Mouse (Mus musculus): ENCODE results near the gene Zfp54. TPM values are rescaled to one million over a fixed set of nuclear protein-coding genes. Genes with fewer than 3 reads are reported as not detected.
"Not testable (repeated sequence)": the region's sequence is repeated elsewhere in the genome, so short reads cannot be mapped to it uniquely, and the experiment has no call there.

Zfp54 gene
- polyA plus RNA-seq, 1 experiment from 2014 or later, result 6.9 TPM

- H3K4me3 ChIP-seq (ENCODE audit: low read depth, low read length), result no peak overlapping the region
- no peak overlapping the region for H3K9ac ChIP-seq (replicated peaks; ENCODE audit: low read depth, low read length)
- no peaks in the 10 kb centered on the region for H3K4me1 ChIP-seq (ENCODE audit: control insufficient read depth, insufficient read depth, low read length)
- no peaks in the 10 kb centered on the region for H3K27me3 ChIP-seq (ENCODE audit: control insufficient read depth, insufficient read depth, low read length)
- no peak overlapping the region for H3K27ac ChIP-seq (ENCODE audit: low read length)
- peaks cover 34% of the 10 kb centered on the region for H3K36me3 ChIP-seq (ENCODE audit: control insufficient read depth, insufficient read depth, low read length)
- ATAC-seq (ENCODE audit: insufficient number of reproducible peaks, insufficient read depth, low FRiP score, low read depth), result no peak
- no peak overlapping the region for H3K4me2 ChIP-seq (replicated peaks; ENCODE audit: low read depth, low read length)
- H3K9me3 ChIP-seq (ENCODE audit: control insufficient read depth, low read depth, low read length), result no peaks in the 10 kb centered on the region
- 92% methylated on average over 5 of the region's 5 CpGs for WGBS
These were observed 40.5 kb downstream of the Zfp54 start for GRCm38 (mm10) chr17:21463550-21463949.

DNA sequence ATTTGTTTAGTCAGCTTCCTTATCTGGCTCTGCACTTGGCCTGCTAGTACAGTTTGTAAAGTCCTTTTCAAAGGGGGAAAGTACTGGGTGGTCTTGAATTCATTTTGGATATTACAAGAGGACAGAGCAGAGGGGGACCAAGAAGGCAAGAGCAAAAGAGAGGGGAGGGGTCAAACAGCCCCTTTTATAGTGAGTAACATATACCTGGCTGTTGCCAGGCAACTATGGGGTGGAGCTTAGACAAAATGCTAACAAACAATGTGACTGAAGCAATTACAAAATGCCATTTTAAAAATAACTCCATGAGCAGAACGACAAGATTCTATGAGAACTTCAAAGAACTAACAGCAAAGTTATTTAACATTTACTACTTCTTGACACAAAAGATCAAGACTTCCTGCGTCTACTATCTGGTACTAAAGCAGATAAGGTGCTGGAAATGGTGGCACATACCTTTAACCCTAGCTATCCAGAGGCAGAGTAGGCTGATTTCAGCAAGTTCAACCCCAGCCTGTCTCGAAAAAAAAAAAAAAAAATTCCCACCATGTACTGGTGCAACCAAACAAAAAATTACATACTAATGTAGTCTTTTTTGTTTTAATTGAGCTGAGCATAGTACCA is 49.1 kb downstream of the Zfp54 start:
- no peak overlapping the region for H3K4me2 ChIP-seq (replicated peaks; ENCODE audit: low read depth, low read length)
- no peaks in the 10 kb centered on the region for H3K36me3 ChIP-seq (ENCODE audit: control insufficient read depth, insufficient read depth, low read length)
- no peak overlapping the region for H3K27ac ChIP-seq (ENCODE audit: low read length)
- H3K9ac ChIP-seq (replicated peaks; ENCODE audit: low read depth, low read length), result no peak overlapping the region
- no peaks in the 10 kb centered on the region for H3K27me3 ChIP-seq (ENCODE audit: control insufficient read depth, insufficient read depth, low read length)
- WGBS, result 58% methylated on average over 3 of the region's 3 CpGs
- H3K4me3 ChIP-seq (ENCODE audit: low read depth, low read length), result no peak overlapping the region
- no peaks in the 10 kb centered on the region for H3K9me3 ChIP-seq (ENCODE audit: control insufficient read depth, low read depth, low read length)
- no peak for ATAC-seq (ENCODE audit: insufficient number of reproducible peaks, insufficient read depth, low FRiP score, low read depth)
- peaks cover 7% of the 10 kb centered on the region; the same call in 1 of the 2 replicates for H3K4me1 ChIP-seq (ENCODE audit: control insufficient read depth, insufficient read depth, low read length)

DNA sequence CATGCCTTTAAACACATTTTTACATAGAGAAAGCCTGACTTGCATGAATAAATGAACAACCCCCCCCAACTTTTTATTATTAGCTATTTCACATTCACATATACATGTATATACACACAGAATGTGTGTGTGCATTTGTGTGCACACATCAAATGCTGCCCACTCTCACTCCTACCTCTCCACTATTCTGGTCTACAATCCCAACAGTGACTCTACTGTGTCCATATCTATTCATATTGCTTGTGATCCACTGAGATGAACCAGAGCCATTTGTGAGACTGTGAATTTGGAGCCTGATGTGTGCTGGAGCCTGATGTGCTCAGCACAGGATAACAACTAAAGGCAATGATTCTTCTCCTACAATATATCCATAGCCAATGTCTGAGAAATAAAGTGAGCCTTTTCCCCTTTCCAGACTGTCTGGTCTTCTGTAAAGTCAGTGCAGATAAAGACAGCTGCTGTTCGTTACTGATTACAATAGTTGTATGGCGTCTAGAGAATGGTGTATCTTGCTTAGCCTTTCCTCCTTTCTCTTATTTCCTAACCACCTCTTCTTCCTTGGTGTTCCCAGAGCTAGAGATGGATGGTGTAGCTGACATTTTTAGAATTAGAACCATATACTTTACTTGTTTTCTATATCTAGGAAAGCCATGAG is 49.8 kb downstream of the Zfp54 start:
- no peak overlapping the region for H3K4me3 ChIP-seq (ENCODE audit: low read depth, low read length)
- peaks cover 7% of the 10 kb centered on the region; the same call in 1 of the 2 replicates for H3K4me1 ChIP-seq (ENCODE audit: control insufficient read depth, insufficient read depth, low read length)
- no peak overlapping the region for H3K4me2 ChIP-seq (replicated peaks; ENCODE audit: low read depth, low read length)
- ATAC-seq (ENCODE audit: insufficient number of reproducible peaks, insufficient read depth, low FRiP score, low read depth), result no peak
- no peak overlapping the region; the same call in 1 of the 2 replicates for H3K27ac ChIP-seq (ENCODE audit: low read length)
- H3K9ac ChIP-seq (replicated peaks; ENCODE audit: low read depth, low read length), result no peak overlapping the region
- H3K9me3 ChIP-seq (ENCODE audit: control insufficient read depth, low read depth, low read length), result no peaks in the 10 kb centered on the region
- WGBS, result 43% methylated on average over 2 of the region's 2 CpGs
- H3K36me3 ChIP-seq (ENCODE audit: control insufficient read depth, insufficient read depth, low read length), result no peaks in the 10 kb centered on the region
- H3K27me3 ChIP-seq (ENCODE audit: control insufficient read depth, insufficient read depth, low read length), result no peaks in the 10 kb centered on the region

- Histone ChIP-seq H3K4me2 (replicated peaks; ENCODE audit: low read depth, low read length) (no peak overlapping the region), H3K4me1 (ENCODE audit: control insufficient read depth, insufficient read depth, low read length) (peaks cover 7% of the 10 kb centered on the region; the same call in 1 of the 2 replicates), H3K36me3 (ENCODE audit: control insufficient read depth, insufficient read depth, low read length) (no peaks in the 10 kb centered on the region), H3K4me3 (ENCODE audit: low read depth, low read length) (no peak overlapping the region), H3K27me3 (ENCODE audit: control insufficient read depth, insufficient read depth, low read length) (no peaks in the 10 kb centered on the region), H3K27ac (ENCODE audit: low read length) (no peak overlapping the region), H3K9me3 (ENCODE audit: control insufficient read depth, low read depth, low read length) (no peaks in the 10 kb centered on the region), H3K9ac (replicated peaks; ENCODE audit: low read depth, low read length) (no peak overlapping the region)
- peak; percentile 89 for ATAC-seq (ENCODE audit: insufficient number of reproducible peaks, insufficient read depth, low FRiP score, low read depth)
- WGBS, result 36% methylated on average over 14 of the region's 14 CpGs
These were observed 50.5 kb downstream of the Zfp54 start for GRCm38 (mm10) chr17:21473362-21474190.

- not testable (repeated sequence) for H3K36me3 ChIP-seq (ENCODE audit: control insufficient read depth, insufficient read depth, low read length); H3K27ac ChIP-seq (ENCODE audit: low read length); H3K9me3 ChIP-seq (ENCODE audit: control insufficient read depth, low read depth, low read length); H3K4me3 ChIP-seq (ENCODE audit: low read depth, low read length); ATAC-seq (ENCODE audit: insufficient number of reproducible peaks, insufficient read depth, low FRiP score, low read depth); H3K4me2 ChIP-seq (replicated peaks; ENCODE audit: low read depth, low read length); H3K4me1 ChIP-seq (ENCODE audit: control insufficient read depth, insufficient read depth, low read length); H3K9ac ChIP-seq (replicated peaks; ENCODE audit: low read depth, low read length); H3K27me3 ChIP-seq (ENCODE audit: control insufficient read depth, insufficient read depth, low read length)
- 5% methylated on average over 10 of the region's 10 CpGs for WGBS
These were observed 51.7 kb downstream of the Zfp54 start for GRCm38 (mm10) chr17:21474729-21475128.

- H3K27ac ChIP-seq (ENCODE audit: low read length); H3K9ac ChIP-seq (replicated peaks; ENCODE audit: low read depth, low read length); H3K4me2 ChIP-seq (replicated peaks; ENCODE audit: low read depth, low read length); H3K4me3 ChIP-seq (ENCODE audit: low read depth, low read length); H3K9me3 ChIP-seq (ENCODE audit: control insufficient read depth, low read depth, low read length); H3K36me3 ChIP-seq (ENCODE audit: control insufficient read depth, insufficient read depth, low read length); H3K27me3 ChIP-seq (ENCODE audit: control insufficient read depth, insufficient read depth, low read length); H3K4me1 ChIP-seq (ENCODE audit: control insufficient read depth, insufficient read depth, low read length); ATAC-seq (ENCODE audit: insufficient number of reproducible peaks, insufficient read depth, low FRiP score, low read depth): not testable (repeated sequence)
- WGBS, result 77% methylated on average over 1 of the region's 1 CpGs
These were observed 52.3 kb downstream of the Zfp54 start for GRCm38 (mm10) chr17:21475290-21475689.

DNA sequence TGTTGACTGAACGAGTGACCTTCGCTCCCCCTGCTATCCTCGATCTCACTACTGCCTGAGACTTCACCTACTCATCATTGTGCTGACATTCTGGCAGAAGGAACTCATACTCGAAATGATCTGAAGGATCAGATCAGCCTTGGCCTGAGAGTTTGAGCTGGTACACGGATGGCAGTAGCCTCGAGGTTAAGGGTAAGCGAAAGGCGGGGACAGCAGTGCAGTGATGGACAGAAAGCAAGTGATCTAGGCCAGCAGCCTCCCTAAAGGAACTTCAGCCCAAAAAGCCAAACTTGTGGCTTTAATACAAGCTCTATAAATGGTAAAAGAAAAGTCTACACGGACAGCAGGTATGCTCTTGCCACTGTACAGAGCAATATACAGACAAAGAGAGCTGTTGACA is 53.3 kb downstream of the Zfp54 start:
- H3K36me3 ChIP-seq (ENCODE audit: control insufficient read depth, insufficient read depth, low read length); H3K4me3 ChIP-seq (ENCODE audit: low read depth, low read length); ATAC-seq (ENCODE audit: insufficient number of reproducible peaks, insufficient read depth, low FRiP score, low read depth); H3K9me3 ChIP-seq (ENCODE audit: control insufficient read depth, low read depth, low read length); H3K27me3 ChIP-seq (ENCODE audit: control insufficient read depth, insufficient read depth, low read length); H3K27ac ChIP-seq (ENCODE audit: low read length); H3K9ac ChIP-seq (replicated peaks; ENCODE audit: low read depth, low read length); H3K4me2 ChIP-seq (replicated peaks; ENCODE audit: low read depth, low read length); H3K4me1 ChIP-seq (ENCODE audit: control insufficient read depth, insufficient read depth, low read length): not testable (repeated sequence)
- WGBS, result 66% methylated on average over 4 of the region's 9 CpGs

DNA sequence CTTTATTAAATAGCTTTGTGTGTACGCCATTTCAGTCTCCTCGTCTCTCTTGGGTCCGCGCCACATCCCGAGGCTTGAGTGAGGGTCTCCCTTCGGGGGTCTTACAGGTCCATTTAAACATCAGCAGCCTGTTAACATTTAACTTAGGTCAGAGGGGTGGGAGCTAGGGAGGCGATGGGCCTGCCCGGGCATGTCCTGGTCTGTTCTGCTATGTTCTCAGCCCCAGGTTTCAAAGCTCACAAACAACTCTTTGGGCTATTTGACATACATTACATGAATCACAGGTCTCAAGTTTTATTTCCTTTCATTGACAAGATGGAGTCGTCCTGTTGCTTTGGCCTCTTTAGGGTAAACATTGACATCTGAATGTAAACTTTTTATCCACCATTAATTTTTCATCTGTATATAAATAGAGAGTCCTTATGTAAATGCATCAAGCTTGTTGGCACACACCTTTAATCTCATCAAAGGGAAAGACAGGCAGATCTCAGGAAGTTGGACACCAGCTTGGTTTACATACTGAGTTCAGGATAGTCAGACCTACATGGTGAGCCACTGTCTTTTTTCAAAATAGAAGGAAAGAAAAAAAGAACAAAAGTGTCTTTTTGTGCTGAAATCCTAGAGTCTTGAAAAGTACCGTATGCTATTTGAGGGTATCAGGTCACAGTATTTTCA is 55.2 kb downstream of the Zfp54 start:
- H3K27ac ChIP-seq (ENCODE audit: low read length); ATAC-seq (ENCODE audit: insufficient number of reproducible peaks, insufficient read depth, low FRiP score, low read depth): not testable (repeated sequence)
- 67% methylated on average over 9 of the region's 10 CpGs for WGBS

More for the DNA sequence above, 55.2 kb downstream of the Zfp54 start:
- not testable (repeated sequence) for H3K4me3 ChIP-seq (ENCODE audit: low read depth, low read length); H3K9me3 ChIP-seq (ENCODE audit: control insufficient read depth, low read depth, low read length); H3K4me1 ChIP-seq (ENCODE audit: control insufficient read depth, insufficient read depth, low read length); H3K27me3 ChIP-seq (ENCODE audit: control insufficient read depth, insufficient read depth, low read length); H3K36me3 ChIP-seq (ENCODE audit: control insufficient read depth, insufficient read depth, low read length); H3K4me2 ChIP-seq (replicated peaks; ENCODE audit: low read depth, low read length); H3K9ac ChIP-seq (replicated peaks; ENCODE audit: low read depth, low read length)

All from stomach, embryonic 14.5 days (tissue).